Mouse (Mus musculus) intestine, embryonic 14.5 days (tissue): Measurements from ENCODE around the gene Lpin2. TPM values are rescaled to one million over a fixed set of nuclear protein-coding genes. Genes with fewer than 3 reads are reported as not detected.

Experiments used
- ATAC-seq: fragments of 200-750 bp; cut with Nextera tagmentation; replicated peaks from 2 replicates; pipeline ENCODE4 v1.8.0; 2017; ENCODE audit warnings: low read depth, moderate number of reproducible peaks, moderate TSS enrichment, moderate library complexity; ENCODE audit not compliant: low FRiP score, low TSS enrichment
- DNase-seq: peaks from one replicate; pipeline ENCODE4 v3.0.0-alpha.2; 2018; ENCODE audit warnings: low spot score
- H3K27ac ChIP-seq: fragments of 300-500 bp; sonication (generic); 2 replicates; pipeline ENCODE4 v1.5.1; 2014; ENCODE audit warnings: low read depth, mild to moderate bottlenecking, control low read depth
- H3K27me3 ChIP-seq: fragments of 300-500 bp; sonication (generic); replicated peaks from 2 replicates; pipeline ENCODE4 v1.6.1; 2014; ENCODE audit warnings: low read length, control low read depth; ENCODE audit not compliant: control insufficient read depth, insufficient read depth
- H3K36me3 ChIP-seq: fragments of 300-500 bp; sonication (generic); 2 replicates; pipeline ENCODE4 v1.6.1; 2014; ENCODE audit warnings: low read length, control low read depth; ENCODE audit not compliant: control insufficient read depth, insufficient read depth
- H3K4me1 ChIP-seq: fragments of 300-500 bp; sonication (generic); replicated peaks from 2 replicates; pipeline ENCODE4 v1.6.1; 2014; ENCODE audit warnings: low read length, control low read depth, mixed read lengths; ENCODE audit not compliant: control insufficient read depth, insufficient read depth
- H3K4me2 ChIP-seq: fragments of 300-500 bp; sonication (generic); 2 replicates; pipeline ENCODE4 v1.6.1; 2014; ENCODE audit warnings: low read length
- H3K4me3 ChIP-seq: fragments of 300-500 bp; sonication (generic); 2 replicates; pipeline ENCODE4 v1.5.1; 2014; ENCODE audit warnings: low read depth, low read length, control low read depth, mixed read lengths
- H3K9ac ChIP-seq: fragments of 300-500 bp; sonication (generic); 2 replicates; pipeline ENCODE4 v1.6.1; 2014; ENCODE audit warnings: mild to moderate bottlenecking, low read length
- H3K9me3 ChIP-seq: fragments of 300-500 bp; sonication (generic); 2 replicates; pipeline ENCODE4 v1.6.1; 2016; ENCODE audit warnings: low read length, control low read depth; ENCODE audit not compliant: control insufficient read depth
- WGBS: fragments of 180-500 bp; shearing (Covaris S2); extraction: QIAGEN DNeasy Blood & Tissue Kit; methylation state at CpG from one replicate; pipeline ENCODE4 v1.1.7; 2014; 5-methylcytosine and 5-hydroxymethylcytosine counted together
- polyA plus RNA-seq: library from polyadenylated mRNA; unstranded; fragments of >200 nt; fragmentation: Nextera tagmentation; extraction: Ambion mirVana; gene quantifications from 2 replicates; pipeline ENCODE4 v1.2.1, GENCODE M21; 2014

Gene Lpin2
- polyA plus RNA-seq, 1 experiment from 2014 or later: 27.3 TPM

DNA sequence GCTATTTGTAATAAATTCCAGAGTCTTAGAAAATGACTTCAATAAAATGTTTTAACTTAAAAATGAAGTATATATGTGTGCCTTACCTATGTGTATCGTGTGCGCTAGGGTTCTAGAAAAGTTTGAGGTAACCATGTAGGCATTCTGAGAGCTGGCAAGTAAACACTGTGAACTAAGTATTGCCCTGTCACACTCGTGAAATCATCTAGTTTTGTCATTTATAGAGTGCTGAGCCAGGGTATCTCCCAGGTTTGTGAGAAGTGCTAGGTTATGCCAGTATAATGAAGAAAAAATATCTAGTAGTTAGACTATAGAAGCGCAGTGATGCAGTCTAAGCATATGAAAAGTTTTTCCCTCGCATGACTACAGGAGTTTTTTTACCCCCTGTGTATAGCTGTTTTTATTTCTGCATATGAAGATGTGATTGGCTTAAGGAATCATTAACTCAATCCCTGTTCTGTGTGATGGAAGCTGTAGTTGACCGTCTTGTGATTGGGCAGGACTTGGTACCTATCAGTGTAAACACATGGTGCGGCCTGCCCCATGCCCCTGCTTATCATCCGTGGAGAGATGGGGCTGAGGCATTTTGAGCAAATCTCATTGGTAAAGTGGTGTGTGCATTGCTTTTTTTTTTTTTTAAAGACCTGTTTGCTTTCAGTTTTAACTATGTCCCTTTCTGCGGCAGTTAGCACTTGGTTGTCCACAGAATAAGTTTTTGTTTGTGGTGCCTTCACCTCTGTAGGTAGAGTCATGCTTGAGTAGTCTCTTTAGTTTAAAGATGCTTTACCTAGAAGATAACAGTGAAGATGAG lies 21.8 kb downstream of the Lpin2 start:
- H3K36me3 ChIP-seq: no peaks in the 10 kb centered on the region
- no peak overlapping the region for H3K27ac ChIP-seq
- ATAC-seq: peak; percentile 67; the same call in 1 of the 2 replicates
- H3K4me1 ChIP-seq: peaks cover 14% of the 10 kb centered on the region
- no peaks in the 10 kb centered on the region for H3K27me3 ChIP-seq
- no peak overlapping the region for H3K4me3 ChIP-seq
- WGBS: 73% methylated on average over 9 of the region's 9 CpGs
- H3K9me3 ChIP-seq: no peaks in the 10 kb centered on the region
- H3K4me2 ChIP-seq: no peak overlapping the region
- no peak for DNase-seq
- H3K9ac ChIP-seq: no peak overlapping the region

DNA sequence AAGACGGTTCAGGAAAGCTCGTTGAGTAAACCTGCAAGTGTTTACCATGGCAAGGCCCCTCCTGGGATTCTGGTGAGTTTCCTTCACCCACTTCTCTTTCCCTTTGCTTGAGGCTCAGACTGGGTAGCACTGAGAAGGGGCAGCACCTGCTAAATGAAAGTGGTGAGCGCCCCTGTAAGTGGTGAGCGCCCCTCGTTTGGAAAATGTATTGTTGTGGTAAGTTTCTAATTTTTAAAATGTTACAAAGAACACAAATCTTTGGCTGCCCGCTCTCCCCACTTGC lies 22.4 kb downstream of the Lpin2 start:
- no peak overlapping the region for H3K4me2 ChIP-seq
- ATAC-seq: no peak
- peaks cover 14% of the 10 kb centered on the region for H3K4me1 ChIP-seq
- H3K4me3 ChIP-seq: no peak overlapping the region
- 69% methylated on average over 6 of the region's 6 CpGs for WGBS
- no peaks in the 10 kb centered on the region for H3K9me3 ChIP-seq
- DNase-seq: no peak
- H3K27me3 ChIP-seq: no peaks in the 10 kb centered on the region
- H3K36me3 ChIP-seq: no peaks in the 10 kb centered on the region
- no peak overlapping the region for H3K27ac ChIP-seq
- no peak overlapping the region for H3K9ac ChIP-seq

DNA sequence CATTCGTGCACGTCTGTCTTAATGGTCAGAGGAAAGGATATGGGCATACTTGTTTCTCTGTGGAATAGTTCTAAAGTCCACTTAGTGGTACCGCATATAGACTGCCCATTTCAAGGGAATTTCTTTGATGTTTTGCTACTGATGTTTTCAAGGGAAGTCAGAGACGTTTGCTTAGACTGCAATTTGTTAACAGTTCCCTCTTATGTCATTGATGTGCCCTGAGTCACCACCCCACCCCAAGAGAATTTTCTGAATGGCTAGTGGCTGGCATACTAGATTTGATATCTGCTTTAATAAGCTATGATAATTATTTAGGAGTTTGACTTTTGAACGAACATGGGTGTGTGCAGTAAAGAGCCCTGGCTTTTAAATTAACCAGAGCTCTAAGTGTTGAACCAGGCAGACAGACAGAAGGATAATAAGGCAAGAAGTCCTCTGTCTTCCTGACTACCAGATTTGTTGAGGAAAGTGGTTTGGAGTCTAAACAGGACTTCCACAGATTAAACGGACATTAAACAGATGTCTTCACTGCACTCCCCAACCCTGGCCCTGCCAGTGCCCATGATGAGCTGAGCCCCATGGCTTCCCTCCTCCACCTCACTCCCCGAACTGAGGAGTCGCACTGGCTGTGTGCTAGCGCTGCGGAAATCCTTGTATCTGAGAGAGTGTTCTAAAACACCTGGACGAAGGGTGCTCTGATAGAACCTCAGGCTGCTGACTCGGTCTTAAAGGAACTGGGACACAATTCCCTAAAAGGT lies 24.0 kb downstream of the Lpin2 start:
- no peak overlapping the region for H3K4me3 ChIP-seq
- H3K36me3 ChIP-seq: no peaks in the 10 kb centered on the region
- 28% methylated on average over 12 of the region's 12 CpGs for WGBS
- H3K27ac ChIP-seq: no peak overlapping the region
- H3K9me3 ChIP-seq: no peaks in the 10 kb centered on the region
- ATAC-seq: peak; percentile 59; the same call in 1 of the 2 replicates
- no peak overlapping the region for H3K9ac ChIP-seq
- DNase-seq: no peak
- no peaks in the 10 kb centered on the region for H3K27me3 ChIP-seq
- peaks cover 14% of the 10 kb centered on the region for H3K4me1 ChIP-seq
- H3K4me2 ChIP-seq: 0 out of 2 replicates have a peak overlapping the region, but pooled peaks have one; percentile 1

DNA sequence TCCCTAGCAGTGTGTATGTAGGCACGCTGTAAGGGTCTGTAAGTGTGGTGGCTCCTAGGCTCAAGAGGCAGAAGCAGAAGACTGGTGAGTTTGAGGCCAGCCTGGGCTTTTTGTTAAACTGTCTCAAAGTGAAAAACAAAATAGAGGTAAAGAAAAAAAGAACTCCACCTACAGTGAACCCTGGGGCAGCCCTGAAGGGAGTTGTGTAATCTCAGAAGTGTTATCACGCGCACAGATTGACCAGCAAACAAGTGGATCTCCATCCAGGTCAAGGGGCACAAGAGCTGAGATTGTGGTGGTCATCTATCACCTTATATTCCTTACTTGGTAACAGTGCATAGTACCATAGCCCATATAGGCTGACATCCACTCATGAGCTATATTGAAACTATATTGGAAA lies 24.9 kb downstream of the Lpin2 start:
- Histone ChIP-seq H3K36me3 (no peaks in the 10 kb centered on the region), H3K4me3 (no peak overlapping the region), H3K9ac (no peak overlapping the region), H3K27ac (no peak overlapping the region), H3K27me3 (no peaks in the 10 kb centered on the region), H3K9me3 (no peaks in the 10 kb centered on the region), H3K4me2 (no peak overlapping the region), H3K4me1 (peaks cover 9% of the 10 kb centered on the region)
- DNase-seq: no peak
- WGBS: 81% methylated on average over 3 of the region's 3 CpGs
- no peak for ATAC-seq

DNA sequence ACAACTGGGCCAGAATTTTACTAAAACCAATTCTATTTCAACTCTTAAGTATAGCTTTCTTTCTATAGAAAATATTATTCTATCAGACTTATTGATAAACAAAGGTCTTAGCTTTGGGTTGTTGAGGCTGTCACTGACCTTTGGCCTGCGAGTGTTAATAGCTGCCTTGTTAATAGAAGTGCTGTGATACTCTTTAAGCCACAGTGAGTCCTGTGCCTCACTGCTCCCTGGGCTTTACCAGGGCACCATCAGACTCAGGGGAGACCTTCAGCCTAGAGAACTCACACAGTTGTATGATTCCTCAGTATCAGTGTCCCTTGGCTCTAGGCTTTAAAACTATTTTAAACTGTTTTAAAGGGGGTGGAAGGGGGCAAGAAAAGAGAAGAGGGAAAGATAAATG lies 26.0 kb downstream of the Lpin2 start:
- no peak for ATAC-seq
- no peak overlapping the region for H3K9ac ChIP-seq
- 94% methylated on average over 1 of the region's 1 CpGs for WGBS
- H3K27me3 ChIP-seq: no peaks in the 10 kb centered on the region
- no peak for DNase-seq
- no peaks in the 10 kb centered on the region for H3K36me3 ChIP-seq
- H3K4me1 ChIP-seq: peaks cover 9% of the 10 kb centered on the region
- no peak overlapping the region for H3K4me3 ChIP-seq
- H3K9me3 ChIP-seq: no peaks in the 10 kb centered on the region
- no peak overlapping the region for H3K4me2 ChIP-seq
- H3K27ac ChIP-seq: no peak overlapping the region

DNA sequence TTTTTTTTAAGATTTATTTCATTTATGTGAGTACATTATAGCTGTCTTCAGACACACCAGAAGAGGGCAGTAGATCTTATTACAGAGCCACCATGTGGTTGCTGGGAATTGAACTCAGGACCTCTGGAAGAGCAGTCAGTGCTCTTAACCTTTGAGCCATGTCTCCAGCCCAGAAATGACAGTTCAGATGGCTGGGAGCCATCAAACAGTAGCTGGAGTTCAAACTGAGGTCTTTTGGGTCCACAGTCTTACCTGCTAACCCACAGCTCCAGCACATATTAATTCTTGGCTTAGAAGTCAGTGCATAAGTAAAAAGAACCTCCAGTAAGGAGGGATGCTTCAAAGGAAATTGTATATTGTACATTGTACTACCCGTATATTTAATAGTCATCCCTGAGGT lies 26.6 kb downstream of the Lpin2 start:
- H3K4me1 ChIP-seq: peaks cover 9% of the 10 kb centered on the region
- ATAC-seq (no peak), DNase-seq (no peak)
- H3K9me3 ChIP-seq: no peaks in the 10 kb centered on the region
- no peaks in the 10 kb centered on the region for H3K36me3 ChIP-seq
- H3K27ac ChIP-seq: no peak overlapping the region
- no peak overlapping the region for H3K4me3 ChIP-seq
- no peaks in the 10 kb centered on the region for H3K27me3 ChIP-seq
- H3K4me2 ChIP-seq: no peak overlapping the region
- no peak overlapping the region for H3K9ac ChIP-seq
- WGBS: 67% methylated on average over 1 of the region's 1 CpGs

DNA sequence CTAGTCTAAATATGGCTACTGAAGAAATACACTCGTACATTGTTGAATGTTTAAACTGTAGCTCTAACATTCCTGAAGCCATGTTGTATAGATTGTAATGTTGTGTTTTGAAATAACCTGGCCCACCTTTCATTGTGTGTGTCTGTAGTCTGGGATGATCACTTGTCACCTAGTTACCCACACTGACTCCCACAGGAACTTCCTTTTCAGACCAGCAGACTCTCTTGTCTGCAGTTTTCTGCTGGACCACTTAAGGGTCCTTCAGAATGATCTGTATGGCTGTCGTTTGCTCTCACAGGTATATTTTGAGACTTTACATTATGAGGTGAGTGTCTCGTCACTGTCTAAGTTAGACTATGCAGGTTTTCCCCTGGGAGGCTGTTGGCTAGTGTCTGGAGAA lies 27.6 kb downstream of the Lpin2 start:
- H3K9me3 ChIP-seq: no peaks in the 10 kb centered on the region
- no peak for ATAC-seq
- 67% methylated on average over 3 of the region's 3 CpGs for WGBS
- DNase-seq: no peak
- H3K9ac ChIP-seq: no peak overlapping the region
- no peaks in the 10 kb centered on the region for H3K36me3 ChIP-seq
- no peaks in the 10 kb centered on the region for H3K27me3 ChIP-seq
- no peak overlapping the region for H3K4me3 ChIP-seq
- H3K4me1 ChIP-seq: peaks cover 9% of the 10 kb centered on the region
- no peak overlapping the region for H3K27ac ChIP-seq
- H3K4me2 ChIP-seq: no peak overlapping the region

DNA sequence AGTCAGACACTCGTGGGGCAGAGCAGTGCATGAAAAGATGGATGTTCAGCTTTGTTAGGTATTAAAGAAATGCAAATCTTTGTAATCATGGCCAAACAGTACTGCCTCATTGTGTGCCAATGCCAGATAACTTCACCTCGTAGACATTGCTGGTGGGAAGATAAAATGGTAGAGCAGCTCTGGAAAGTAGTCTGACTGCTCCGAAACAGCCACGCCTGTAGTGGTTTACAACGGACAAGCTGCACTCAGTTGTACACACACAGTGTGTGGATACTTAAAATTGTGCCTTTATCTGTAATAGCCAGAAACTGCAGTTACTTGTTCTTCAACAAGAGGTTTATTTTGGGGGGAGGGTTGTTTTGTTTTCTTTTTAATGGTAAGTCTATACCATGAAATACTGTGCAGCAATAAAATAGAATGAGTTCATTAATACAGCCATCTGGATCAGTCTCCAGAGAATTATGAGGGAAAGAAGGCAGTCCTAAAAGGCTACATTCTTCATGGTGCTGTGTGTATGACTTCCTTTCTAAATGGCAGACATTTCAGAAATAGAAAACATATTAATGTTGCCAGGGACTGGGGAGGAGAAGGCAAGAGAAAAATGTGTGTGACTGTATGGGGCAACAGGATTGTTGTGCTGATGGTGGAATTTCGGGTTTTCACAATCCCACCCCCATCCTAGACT lies 29.7 kb downstream of the Lpin2 start:
- Histone ChIP-seq H3K27me3 (no peaks in the 10 kb centered on the region), H3K4me2 (no peak overlapping the region), H3K4me1 (no peaks in the 10 kb centered on the region), H3K4me3 (no peak overlapping the region), H3K9ac (no peak overlapping the region), H3K27ac (no peak overlapping the region), H3K36me3 (peaks cover 4% of the 10 kb centered on the region), H3K9me3 (no peaks in the 10 kb centered on the region)
- ATAC-seq (no peak), DNase-seq (no peak)
- 69% methylated on average over 6 of the region's 6 CpGs for WGBS
